Mouse (Mus musculus): ENCODE measurements around the gene Bcl7b. TPM values are rescaled to one million over a fixed set of nuclear protein-coding genes. Genes with fewer than 3 reads are reported as not detected.
A peak's percentile ranks its signal among the peaks of the same experiment; 100 is the strongest.

Gene Bcl7b
- polyA plus RNA-seq, 2 experiments from 2014 or later: 41.8 to 53.6 TPM

DNA sequence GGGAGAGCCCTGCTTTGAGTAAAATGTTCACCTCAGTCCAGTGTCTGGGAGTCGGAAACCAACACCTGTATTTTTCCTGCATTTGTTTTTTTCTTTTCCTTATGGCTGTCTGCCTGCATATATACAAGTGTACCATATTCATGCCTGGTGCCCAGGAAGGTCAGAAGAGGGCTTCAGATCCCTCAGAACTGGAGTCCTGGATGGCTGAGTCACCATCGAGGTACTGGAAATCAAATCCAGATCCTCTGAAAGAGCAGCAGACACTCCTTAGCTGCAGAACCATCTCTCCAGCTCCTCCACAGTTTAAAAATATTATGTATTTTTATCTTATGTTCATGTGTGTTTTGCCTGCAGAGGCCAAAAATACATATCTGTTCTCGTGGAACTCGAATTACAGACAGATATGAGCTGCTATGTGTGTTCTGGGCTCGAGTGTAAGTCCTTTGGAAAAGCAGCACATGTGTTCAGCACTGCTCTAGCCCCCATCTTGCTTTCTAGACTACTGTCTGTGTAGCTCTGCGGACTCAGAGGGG, 3.7 kb downstream of the Bcl7b start:
- no peak for ATAC-seq

GRCm38 (mm10) chr5:135172986-135173385, 4.9 kb downstream of the Bcl7b start:
- ATAC-seq: no peak

GRCm38 (mm10) chr5:135175086-135175485, 7.0 kb downstream of the Bcl7b start:
- ATAC-seq: no peak

DNA sequence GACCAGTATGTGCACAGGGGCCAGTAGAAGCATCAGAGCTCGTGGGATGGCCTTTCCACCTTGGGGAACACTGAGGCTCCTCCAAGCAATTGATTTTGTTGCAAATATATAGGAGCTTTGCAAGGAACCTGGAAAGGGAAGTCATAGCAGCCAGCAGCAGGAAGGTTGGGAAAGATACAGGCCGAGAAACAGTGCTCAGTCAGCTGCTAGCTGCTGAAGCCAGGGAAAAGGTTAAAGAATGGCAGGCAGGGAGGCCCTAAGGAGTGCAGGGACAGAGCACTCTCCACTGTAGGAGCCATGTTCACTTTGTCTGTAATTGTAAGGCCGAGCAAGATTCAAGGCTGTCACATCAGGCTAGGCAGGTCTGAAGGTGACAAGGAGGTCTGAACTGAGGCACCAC, 10.4 kb downstream of the Bcl7b start:
- no peak for ATAC-seq

GRCm38 (mm10) chr5:135178996-135179395, 10.9 kb downstream of the Bcl7b start:
- ATAC-seq: no peak

GRCm38 (mm10) chr5:135179616-135180015, 11.5 kb downstream of the Bcl7b start:
- ATAC-seq: no peak

GRCm38 (mm10) chr5:135180796-135181195, 12.7 kb downstream of the Bcl7b start:
- no peak for ATAC-seq

- ATAC-seq: no peak
These were observed 13.7 kb downstream of the Bcl7b start for GRCm38 (mm10) chr5:135181776-135182175.

- no peak for ATAC-seq
These were observed 15.2 kb downstream of the Bcl7b start for GRCm38 (mm10) chr5:135183131-135183861.

DNA sequence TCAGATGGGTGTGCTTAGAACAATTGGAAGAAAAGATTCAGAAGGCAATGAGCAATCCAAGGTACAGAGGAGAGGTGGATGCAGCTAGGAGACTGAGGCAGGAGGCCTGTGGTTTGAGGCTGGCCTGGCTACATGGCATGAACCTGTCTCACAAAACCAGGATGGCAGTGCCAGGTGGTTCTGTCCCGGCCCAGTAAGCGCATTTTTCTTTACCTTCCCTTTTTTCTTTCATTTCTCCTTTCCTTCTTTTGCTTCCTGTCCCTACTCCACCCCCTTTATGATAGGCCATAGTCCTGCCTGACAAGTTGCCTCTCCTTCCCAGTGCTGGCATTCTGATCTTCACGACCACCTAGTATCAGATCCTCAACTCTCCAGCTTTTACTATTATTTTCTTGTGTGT, 16.9 kb downstream of the Bcl7b start:
- ATAC-seq: no peak

DNA sequence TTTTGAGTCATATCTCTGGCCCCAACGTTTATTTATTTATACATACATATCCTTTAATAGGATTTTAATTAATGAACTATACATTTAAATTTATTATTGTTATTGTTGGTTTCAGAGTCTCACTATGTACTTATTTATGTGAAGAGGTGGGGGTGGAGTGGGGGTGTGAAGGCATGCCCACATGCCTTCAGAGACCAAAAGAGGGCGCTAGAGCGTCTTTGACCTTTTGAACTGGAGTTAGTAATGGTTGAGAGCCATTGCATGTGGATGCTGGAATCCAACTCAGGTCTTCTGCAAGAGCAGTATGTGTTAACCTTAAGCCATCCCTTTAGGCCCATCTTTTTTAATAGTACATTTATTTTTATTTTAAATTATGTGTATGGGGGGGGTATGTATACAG, 17.5 kb downstream of the Bcl7b start:
- ATAC-seq: no peak

GRCm38 (mm10) chr5:135186231-135186620, 18.1 kb downstream of the Bcl7b start:
- ATAC-seq: peak; percentile 1

GRCm38 (mm10) chr5:135186621-135187348, 18.7 kb downstream of the Bcl7b start, which contains the start of gene Baz1b:
Baz1b (plus strand) TSS chr5:135187264.
- peak; percentile 91 for ATAC-seq

DNA sequence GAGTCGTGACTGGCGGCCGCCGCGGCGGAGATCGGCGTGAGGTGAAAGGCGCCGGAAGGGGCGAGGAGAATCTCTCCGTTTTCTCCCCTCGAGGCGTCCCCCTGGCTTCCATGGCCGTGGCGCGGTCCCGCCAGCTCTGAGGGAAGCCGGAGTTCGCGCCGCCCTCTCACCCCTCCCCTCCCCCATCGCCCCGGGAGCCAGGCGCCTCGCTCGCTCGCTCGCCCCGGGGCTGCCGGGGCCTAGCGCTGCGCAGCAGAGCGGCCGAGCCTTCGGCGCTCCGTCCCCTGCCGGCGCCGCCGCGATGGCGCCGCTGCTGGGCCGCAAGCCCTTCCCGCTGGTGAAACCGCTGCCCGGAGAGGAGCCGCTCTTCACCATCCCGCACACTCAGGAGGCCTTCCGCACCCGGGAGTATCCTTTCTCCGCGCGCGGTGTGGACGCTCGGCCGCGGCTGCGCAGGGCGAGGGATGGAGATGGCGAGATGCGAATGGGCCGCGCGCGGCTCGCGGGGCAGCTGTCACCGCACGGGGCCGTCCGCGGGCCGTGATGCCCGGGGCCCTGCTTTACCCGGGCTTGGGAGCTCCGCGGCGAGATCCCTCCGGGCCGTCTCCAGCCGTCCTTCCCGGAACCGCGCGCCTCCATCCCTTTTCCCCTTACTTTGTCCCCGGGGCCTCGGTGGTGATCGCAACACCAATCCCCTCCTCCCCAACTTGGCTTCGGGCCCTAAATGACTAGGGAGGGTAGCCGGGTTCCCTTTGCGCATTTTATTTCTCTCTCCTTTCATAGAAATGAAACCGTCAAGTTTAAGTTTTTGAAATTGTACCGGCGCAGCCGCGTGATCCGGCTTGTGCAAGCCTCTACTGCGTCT, 19.5 kb downstream of the Bcl7b start:
- ATAC-seq: peak; percentile 20

GRCm38 (mm10) chr5:135188214-135188554, 20.1 kb downstream of the Bcl7b start:
- no peak for ATAC-seq

DNA sequence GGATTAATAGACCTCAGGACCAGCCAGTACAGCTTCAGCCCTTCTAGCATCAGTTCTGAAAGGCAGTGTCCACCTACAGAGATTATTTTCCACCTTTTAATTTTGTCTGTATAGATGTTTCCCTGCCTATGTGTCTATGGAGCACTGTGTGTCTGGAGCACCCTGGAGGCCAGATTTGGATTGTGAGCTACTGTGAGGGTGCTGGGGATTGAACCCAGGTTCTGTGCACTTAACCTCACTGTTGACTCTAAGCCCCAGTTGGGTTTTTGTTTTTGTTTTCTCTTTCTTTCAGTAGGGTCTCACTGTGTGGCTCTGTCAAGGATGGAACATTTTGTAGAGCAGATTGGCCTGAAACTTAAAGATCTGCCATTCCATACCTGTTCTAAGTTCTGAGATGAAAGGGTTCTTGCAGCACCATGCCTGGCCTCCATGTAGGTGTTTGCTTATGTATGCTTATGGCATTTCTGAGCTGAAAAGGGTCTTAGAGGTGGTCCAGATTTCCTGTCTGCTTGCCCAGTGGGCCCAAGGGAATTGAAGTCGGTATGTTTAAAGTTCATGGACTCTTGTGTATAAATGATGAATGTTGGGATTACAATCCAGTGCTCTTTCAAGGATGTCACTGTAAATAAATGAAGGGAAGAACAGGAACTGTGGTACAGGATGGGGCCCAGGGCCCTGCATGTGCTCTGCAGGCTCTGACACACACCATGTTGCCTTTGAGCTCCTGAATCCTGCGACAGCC, 21.4 kb downstream of the Bcl7b start:
- ATAC-seq: no peak

GRCm38 (mm10) chr5:135191620-135192019, 23.5 kb downstream of the Bcl7b start:
- no peak for ATAC-seq

- no peak for ATAC-seq
These were observed 24.3 kb downstream of the Bcl7b start for GRCm38 (mm10) chr5:135192431-135192830.

DNA sequence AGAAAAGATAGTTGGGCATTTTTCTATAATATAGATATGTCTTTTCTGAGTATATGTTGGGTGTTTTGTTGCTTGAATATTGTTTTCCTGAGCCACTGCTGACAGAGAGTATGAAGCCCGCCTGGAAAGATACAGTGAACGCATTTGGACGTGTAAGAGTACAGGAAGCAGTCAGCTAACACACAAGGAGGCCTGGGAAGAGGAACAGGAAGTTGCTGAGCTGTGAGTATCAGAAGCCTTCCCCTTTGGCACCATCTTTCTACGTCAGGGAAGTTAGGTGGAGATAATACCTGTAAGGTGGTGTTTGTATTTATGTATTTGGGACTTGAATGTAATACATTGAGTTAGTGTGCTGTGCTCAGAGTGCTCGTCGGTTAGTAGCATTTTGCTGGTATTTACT, 28.3 kb downstream of the Bcl7b start:
- peak; percentile 57 for ATAC-seq

GRCm38 (mm10) chr5:135202763-135203162, 34.7 kb downstream of the Bcl7b start:
- no peak for ATAC-seq

DNA sequence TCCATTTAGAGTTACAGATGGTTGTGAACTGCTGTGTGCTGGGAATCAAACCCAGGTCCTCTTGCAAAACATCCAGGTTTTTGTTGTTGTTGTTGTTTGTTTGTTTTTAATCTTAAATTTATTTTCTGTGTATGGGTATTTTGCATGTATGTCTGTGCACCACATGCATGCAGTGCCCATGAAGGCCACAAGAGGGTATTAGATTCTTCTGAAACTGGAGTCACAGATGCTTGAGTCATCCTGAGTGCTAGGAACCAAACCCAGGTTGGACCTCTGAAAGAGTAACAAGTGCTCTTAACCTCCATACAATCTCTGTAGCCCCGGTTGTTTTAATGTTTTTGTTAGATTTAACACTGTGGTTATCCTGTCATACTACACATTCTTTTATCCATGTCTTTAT, 40.1 kb downstream of the Bcl7b start:
- ATAC-seq: no peak

- ATAC-seq: no peak
These were observed 48.8 kb downstream of the Bcl7b start for GRCm38 (mm10) chr5:135216871-135217270.
